Mouse (Mus musculus): ENCODE measurements at regions not wholly inside any gene's neighbourhood (a gene's known extent, or its start where the extent isn't known, plus 50 kb on each side); places are given as distances from the start of the nearest gene placed in this dataset.
"Not testable (repeated sequence)": the region's sequence is repeated elsewhere in the genome, so short reads cannot be mapped to it uniquely, and the experiment has no call there.

DNA sequence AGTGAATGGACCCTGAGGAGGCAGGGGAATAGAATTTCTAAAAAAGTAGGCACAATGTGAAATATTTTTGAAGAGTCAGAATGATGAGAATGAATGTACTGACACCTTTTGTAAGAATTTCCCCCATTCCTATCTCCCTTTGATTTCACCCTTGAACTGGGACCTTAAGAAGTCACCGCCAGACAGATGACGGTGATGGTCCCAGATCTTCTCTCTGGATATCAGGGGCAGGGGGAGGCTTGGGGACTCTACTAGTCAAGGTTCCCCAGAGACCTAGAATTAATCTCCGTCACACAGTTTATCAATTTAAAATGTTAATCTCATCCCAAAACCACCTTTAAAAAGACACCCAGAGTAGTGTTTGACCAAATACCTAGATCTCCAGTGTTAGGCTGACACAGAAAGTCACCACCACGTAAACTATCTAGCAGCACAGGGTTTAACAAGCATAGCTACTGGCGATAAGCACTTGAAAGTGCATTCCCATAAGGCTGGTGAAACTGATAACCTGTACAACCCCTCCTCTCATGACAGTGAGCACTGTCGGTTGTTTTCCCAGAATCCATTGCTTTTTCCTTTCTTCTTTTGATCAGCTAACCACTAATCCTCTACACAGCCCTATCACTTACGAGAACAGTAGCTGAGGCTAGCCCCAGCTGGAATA is 163.5 kb upstream of the Cdkn3 start:
- DNase-seq (ENCODE audit: low spot score in 2 of 2): no peak

DNA sequence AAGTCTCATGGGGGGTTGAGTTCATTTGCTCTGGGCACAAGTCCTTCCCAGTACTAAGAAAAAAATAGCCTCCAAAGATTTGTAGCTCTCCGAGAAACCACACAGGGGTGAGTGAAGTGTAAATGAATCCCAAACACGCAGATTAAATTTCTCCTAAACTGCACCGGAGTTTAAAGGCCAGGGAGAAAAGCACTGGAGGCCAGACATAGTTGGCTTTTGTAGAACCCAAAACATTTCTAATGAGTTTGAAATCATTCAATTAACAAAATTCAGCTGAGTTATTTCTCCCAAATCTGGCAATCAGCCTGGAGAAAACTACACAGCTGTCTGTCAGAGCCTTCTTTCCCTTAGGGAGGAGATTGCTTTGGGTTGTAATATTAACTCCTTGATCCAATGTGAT is 166.2 kb upstream of the Cdkn3 start:
- no peak for DNase-seq (ENCODE audit: low spot score in 2 of 2)

DNA sequence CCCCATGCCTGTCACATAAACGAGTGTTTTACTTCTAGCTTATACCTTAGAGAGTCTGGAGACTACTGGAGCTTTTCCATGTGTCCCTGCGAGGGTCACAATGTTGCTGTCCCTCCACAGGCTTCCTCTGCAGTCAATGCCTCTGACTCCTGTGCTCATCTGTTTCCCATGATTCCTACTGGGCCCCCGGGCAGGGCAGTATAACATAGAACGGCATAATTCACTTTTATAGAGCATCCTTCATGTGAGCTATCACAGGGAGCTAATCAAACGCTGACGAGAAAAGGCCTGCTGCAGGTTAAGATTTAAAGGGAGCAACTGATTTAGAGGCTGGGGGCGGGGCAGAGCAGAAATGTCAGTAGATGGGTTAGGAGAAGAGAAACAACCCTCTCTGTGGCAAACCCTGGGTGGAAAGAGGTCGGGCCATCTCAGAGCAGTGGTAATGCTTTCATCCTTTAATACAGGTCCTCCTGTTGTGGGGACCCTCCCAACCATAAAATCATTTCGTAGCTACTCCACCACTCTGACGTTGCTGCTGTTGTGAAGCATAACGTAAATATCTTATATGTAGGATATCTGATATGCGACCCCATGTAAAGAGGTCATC is 168.5 kb upstream of the Cdkn3 start:
- DNase-seq (ENCODE audit: low spot score in 2 of 2): no peak

DNA sequence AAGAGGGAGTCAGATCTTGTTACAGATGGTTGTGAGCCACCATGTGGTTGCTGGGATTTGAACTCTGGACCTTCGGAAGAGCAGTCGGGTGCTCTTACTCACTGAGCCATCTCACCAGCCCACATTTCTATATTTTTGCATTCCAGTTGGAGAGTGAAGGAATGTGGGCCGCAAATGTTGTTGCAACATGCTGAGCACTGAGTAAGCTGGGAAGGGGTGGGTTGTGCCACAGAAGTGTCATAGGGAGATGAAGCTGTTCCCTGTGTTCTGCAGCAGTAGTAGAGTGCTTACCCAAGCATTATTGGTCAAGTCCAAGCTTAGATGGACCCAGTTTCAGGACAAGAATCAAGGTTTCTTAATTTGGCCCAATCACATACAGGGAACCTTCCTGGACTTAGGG is 169.1 kb upstream of the Cdkn3 start:
- no peak for DNase-seq (ENCODE audit: low spot score in 2 of 2)

DNA sequence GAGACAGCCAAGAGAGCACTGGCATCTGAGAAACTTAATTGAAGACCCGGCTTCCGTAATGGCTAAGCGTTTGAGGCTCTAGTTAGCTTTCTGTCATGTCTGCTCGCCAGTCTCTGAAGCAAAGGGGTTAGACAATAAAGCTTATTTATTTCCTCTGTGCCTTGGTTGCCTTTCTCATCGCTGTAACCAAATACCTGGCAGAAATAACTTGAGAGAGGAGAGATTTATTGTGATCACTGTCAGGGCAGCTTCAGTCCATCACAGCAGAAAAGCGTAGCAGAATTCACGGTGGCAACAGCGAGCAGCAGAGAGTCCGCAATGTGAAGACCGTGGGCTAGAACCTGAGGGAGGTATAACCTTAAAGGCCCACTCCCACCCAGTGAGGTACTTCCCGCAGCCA is 174.2 kb upstream of the Cdkn3 start:
- no peak for DNase-seq (ENCODE audit: low spot score in 2 of 2)

DNA sequence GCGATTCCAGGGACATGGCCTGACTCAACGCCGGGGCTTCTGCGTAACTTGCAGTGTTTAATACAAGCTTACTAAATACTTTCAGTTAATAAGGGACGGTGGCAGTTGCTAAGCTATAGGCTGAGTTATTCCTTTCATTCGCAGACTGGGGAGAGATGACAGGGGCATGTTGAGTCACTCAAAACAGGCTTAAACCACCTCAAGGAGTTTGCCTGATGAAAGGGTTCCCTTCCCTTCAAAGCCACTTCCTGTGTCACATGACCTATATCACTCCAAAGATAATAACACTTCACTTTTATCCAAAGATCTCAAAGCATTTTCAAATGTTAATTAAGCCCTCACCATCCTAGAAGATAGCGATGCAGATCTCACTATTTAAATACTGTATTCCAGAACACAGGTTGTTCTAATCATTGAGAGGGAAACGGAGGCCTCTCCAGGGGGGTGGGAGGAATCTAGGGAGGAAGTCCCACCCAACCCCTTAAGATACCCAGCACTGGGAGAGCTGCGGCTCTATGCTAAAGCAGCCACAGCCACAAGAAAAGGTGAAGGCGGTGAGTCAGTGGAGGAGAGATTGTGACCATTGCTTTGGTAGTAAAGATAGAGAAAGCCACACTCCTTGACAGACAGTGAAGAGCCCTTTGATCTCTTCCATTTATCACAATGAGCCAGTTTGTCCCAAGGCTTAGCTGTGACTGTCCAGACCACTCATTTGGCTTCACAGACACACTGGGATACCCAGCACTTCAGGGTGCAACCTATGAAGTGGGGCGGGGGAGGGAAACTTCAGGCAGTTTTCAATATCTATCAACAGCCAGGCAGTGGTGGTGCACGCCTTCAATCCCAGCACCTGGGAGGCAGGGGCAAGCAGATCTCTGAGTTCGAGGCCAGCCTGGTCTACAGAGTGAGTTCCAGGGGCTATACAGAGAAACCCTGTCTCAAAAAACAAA is 182.0 kb upstream of the Cdkn3 start:
- DNase-seq (ENCODE audit: low spot score in 2 of 2): no peak

DNA sequence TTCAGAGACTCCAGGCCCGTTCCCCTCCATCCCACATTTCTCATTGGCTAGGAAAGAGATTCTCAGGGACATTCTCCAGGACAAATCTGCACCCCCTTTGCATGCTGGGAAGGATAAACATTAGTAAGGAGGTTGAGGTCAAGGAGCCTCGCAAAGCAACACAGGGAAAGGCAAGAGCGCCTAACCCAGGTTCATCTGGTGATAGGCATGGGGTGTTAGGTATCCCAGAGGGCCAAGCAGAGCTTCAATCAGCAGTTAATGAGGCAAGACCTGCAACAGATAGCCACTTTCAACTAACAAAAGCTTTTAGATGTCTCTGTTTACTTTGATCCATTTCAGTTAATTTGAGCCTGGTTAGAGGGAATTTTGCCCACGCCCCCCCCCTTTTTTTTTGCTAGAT is 184.5 kb upstream of the Cdkn3 start:
- DNase-seq (ENCODE audit: low spot score in 2 of 2): no peak

DNA sequence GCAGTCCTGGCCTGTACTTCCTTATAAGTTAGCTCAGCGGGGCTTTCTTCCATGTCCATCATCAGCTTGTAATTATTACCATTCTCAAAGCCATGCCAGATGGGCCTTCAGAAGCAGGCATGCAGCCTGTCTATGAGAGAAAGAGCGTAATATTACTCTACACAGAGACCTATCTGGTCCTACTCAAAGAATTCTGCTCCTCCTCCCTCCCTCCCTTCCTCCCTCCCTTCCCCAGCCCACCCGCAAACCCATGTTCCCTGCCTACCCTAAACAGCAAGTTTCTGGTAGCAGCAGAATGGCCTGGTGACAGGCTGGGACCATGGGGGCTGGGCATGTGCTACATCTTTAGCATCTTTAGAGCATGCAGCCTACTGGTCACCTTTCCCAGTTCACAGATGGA is 184.9 kb upstream of the Cdkn3 start:
- DNase-seq (ENCODE audit: low spot score in 2 of 2): no peak

DNA sequence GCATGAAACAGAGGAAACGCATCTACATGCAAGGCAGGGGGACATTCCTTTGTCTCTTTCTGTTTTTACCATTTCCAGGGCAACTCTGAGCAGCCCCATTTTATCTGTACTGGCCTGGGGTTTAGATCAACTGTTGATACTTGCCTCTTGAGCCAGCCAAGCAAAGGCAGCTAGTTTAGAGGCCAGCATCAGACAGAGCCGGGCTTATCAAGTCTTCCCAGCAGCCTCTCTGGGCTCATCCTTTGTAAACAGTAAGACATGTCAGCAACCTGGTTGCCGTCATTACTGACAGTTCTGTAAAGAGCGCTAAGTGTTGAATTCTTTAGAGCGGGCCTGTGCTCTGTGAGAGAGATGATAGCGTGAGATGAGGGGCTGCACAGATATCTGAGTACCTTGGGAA is 182.9 kb upstream of the Bmp4 start:
- no peak for DNase-seq (ENCODE audit: low spot score in 2 of 2)

DNA sequence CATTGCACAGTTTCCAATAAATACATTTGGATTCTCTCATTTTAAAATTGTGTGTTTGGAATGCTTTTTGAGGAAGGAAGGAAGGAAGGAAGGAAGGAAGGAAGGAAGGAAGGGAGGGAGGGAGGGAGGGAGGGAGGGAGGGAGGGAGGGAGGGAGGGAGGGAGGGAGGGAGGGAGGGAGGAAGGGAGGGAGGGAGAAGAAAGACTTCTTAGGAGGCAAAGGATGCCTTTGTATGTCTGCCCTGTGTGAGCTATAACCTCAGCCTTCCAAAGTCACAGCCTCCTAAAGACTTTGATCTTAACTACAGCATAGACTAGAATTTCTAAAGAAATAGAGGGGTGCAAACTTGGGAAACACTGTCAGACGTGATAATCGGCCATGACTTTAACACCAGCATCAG is 182.5 kb upstream of the Bmp4 start:
- not testable (repeated sequence) for DNase-seq (ENCODE audit: low spot score in 2 of 2)

DNA sequence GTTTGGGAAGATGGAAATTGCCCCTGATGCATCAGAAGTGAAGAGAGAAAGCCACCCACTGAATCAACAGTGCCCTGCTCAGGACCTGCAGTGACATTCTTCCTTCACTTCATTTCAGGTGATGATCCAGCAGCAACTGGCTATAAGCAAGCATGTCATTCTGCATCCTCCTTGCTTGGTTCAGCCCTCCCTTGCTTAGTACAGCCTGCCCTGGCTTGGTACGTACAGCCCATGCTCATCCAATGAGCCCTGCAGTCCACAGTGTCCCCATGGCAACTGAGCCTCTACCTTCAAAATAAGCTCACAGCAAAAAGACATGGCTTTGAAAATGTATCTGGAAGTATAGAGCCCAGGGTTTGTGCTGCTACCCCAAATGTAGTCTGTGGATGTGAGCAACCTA is 181.4 kb upstream of the Bmp4 start:
- no peak for DNase-seq (ENCODE audit: low spot score in 2 of 2)

DNA sequence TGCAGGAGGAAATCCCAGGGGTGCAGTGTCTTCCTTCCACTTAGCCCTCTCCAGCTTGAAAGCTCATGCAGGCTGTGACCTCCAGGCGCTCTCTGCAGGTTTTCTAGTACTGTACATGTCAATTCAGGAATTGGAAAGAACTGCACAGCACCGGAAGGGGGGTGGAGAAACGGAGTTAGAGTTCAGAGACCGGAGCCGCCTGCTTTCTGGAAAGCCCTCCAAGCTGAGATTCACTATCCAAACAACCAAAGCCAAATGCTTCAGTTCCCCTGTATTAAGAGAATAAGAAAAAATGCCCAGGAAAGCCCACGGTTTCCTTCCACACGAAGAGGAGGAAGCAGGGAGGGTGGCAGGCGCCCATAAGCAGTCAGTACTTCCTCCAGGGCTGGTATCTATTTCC is 178.8 kb upstream of the Bmp4 start:
- no peak for DNase-seq (ENCODE audit: low spot score in 2 of 2)

DNA sequence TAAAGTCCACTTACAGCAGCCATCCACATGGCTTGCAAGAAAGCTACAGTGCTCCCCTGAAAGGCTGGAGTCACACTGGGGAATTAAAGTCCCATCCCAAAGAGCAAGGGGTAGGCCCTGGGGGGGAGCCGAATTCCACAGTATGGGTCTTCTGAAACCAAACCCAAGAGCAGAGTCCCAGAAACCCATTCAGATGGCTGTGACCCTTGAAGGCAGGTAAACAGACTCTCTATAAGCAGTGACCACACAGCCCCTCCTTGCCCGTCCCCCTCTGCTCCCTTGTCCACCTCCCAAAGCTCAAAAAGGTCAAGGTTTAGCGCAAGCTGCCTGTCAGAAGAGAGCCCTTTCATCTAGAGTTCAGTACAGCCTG is 176.9 kb upstream of the Bmp4 start:
- DNase-seq (ENCODE audit: low spot score in 2 of 2): no peak

DNA sequence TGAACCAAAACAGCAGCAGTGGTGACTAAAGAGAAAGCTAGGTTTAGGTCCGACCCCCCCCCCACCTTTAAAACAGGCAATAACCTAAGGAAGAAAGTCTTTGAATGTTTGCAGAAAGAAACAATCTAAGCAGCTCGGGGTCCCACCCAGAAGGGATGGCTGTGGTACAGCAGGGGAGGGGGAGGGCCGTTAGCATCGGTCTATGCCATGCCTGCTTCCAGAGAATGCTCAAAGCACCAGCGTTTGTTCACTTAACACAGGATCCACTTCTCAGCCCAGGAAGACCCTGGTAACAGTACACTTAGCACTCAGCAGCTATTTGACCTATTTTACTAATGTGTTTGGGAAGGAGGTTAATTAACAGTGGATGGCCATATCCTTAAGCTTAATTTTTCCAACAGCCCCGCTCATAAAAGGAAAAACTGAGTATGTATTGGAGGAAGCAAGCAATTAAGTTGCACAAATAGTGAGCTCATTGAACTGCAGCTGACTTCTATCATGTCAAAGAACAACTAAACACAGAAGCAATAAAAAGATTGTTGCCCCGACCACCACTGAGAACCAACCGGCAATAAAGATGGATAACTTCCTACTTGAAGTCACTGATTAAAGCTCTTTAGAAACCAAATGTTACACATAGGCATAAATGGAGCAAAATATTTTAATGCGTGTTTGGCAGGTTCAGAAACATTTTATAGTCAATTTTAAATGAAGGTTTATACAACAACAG is 176.4 kb upstream of the Bmp4 start:
- no peak for DNase-seq (ENCODE audit: low spot score in 2 of 2)

DNA sequence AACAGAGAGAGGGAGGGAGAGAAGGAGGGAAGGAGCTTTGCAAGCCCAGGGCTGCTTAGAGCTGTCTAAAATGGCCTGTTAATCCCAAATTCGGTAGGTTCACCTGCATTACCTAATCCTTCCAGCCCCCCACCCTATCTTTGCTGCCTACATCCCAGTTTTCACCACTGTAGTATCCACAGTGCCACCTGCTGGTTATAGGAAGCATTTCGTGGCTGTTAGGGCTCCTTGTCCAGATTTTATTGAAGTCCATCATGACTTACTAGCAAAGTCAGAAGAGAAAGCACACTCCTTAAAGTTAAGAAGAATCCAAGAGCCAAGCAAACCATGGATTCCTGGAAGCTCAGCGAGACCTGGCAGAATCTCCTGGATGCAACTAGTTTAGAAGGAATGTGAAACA is 174.5 kb upstream of the Bmp4 start:
- DNase-seq (ENCODE audit: low spot score in 2 of 2): peak; percentile 21 to 31

DNA sequence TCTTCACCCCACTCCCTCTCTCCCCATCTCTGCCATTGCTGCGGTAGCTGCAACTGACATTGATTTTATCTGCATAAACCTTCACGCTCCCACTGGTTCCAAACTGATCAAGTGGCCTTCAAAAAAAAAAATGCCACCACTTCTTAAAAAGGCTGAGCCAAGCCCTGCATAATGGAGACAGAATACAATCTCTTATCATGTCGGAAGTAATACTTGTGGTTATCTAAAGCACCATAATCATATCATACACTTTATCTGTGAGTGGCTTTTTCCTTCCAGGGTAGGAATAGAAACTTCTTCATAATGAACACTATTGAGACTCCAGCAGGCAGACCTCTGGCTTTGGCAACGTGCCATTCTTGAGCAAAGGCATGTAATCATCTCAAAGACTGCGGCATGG is 171.5 kb upstream of the Bmp4 start:
- DNase-seq (ENCODE audit: low spot score in 2 of 2): no peak

DNA sequence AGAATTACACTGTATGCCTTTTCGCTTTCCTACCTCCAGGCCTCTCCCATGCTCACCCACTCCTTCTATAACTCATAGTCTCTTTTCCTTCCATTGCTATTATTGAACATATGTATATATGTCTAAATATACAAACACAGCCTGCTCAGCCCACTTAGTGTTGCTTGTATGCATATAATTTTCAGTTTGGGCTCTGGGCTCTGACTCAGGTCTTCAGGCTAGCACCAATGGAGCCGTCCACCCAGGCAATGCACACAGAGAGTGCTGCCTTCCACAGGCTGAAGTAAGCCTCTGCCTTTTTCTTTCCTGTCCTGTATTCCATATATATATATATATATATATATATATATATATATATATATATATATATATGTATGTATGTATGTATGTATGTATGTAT is 162.8 kb upstream of the Bmp4 start:
- DNase-seq (ENCODE audit: low spot score in 2 of 2): no peak

DNA sequence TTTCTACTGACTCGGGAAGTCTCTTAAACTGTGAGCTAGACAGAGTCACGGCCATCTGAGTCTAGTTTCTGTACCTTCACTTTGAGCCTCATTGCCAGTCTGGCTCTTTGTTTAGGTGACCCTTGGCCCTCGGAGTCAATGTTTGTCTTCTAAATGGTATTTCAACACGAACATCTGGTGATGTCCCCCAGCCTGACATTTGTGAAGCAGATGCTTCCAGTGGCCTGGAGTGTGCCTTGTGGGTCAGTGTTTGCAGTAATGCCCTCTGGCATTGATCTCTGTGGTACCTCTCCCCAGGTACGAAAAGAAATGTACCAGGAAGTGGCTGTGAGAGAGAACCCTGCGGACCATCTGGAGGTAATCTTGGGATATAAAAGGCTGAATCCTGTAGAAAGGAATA is 155.7 kb upstream of the Bmp4 start:
- no peak for DNase-seq (ENCODE audit: low spot score in 2 of 2)

DNA sequence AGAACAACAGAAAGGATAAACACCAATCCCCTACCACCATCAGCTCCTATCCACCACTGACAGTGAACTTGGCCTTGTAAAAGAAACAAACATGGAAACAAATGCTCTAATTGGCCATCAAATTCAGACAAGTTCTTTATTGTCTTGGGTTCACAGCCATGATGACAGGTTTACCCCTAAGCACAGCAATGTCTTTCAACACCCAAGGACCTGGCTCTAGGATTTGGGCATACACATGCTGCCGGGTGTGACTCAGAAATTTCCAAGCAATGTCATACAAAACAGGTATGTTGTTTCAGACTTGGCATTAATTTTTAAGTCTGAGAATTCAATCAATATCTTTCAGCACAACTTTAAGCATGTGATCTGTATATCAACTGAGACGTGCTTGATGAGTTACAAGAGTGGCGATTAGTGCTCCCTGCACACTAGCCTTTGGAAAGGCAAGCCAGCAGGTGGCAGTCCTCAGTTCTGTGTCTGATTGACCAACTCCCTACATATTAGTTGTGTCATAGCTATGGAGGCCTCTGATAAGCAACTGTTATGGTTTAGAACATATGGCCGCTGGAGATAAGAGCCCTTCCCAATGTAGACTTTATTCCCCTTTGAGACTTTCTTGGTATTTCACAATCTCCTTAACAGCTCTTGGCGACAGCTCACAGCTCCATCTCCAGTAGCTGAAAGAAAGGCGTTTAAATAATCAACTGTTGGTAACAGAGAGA is 149.2 kb upstream of the Bmp4 start:
- DNase-seq (ENCODE audit: low spot score in 2 of 2): no peak

DNA sequence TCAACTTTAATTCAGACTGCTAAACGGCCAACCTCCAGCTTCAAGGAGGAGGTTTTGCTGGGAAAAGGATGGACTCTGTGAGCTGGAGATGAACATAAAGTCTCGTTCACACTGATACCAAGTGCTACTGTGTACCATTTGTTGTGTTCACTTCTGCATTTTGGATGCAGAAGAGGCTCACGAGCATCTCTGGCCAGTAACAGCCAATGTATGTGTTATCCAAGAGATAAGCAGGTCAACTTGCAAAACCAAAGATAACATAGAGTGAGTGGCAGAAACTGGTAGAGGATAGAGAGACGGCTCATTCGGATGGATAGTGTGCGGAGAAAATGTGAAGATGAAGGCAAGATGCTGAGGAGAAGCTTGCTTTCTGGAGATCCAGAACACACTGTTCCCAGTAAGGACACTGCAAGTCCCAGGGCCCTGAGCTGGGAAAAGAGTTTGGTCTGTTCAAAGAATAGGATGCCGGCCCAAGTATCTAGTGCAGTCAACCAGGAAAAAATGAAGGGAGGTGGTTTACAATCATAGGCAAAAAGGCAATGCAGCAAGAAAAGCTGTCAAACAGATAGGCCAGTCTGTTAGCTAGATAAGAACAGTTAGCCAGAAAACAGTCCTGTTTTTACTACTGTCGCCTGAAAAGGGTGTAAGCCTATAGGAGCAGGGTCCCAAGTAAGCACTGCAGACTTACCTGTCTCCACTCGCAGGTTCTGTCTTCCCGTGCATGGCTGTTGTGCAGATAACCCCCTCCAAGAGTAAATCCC is 145.7 kb upstream of the Bmp4 start:
- DNase-seq (ENCODE audit: low spot score in 2 of 2): no peak

DNA sequence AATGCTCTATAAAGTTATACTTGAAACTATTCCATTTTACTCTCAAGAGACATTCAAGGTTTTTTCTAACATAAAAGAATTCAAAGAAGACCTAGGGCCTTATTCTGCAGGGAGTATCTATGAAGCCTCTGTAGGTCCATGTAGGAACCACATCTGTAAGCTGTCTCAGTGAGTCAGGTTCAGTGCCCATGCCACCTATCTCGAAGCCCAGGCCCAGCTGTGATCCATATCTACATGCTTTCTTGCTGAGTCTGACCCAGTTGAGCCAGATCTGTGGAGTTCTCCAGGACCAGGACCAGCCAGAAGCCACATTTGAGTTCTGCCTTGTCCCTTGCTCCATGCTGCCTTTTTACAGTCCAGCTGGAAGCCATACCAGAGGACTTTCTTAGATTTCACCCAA is 142.2 kb upstream of the Bmp4 start:
- no peak for DNase-seq (ENCODE audit: low spot score in 2 of 2)
